Mouse (Mus musculus) forebrain, embryonic 15.5 days (tissue): ENCODE data around the gene Gfra1. TPM values are rescaled to one million over a fixed set of nuclear protein-coding genes. Genes with fewer than 3 reads are reported as not detected.
A peak's percentile ranks its signal among the peaks of the same experiment; 100 is the strongest.

Source experiments
- ATAC-seq: fragments of 200-750 bp; cut with Nextera tagmentation; replicated peaks from 2 replicates; pipeline ENCODE4 v1.8.0; 2017; ENCODE audit warnings: mild to moderate bottlenecking, moderate TSS enrichment, moderate library complexity
- H3K27ac ChIP-seq: fragments of 300-500 bp; sonication (generic); replicated peaks from 2 replicates; pipeline ENCODE4 v1.5.1; 2015; ENCODE audit warnings: mild to moderate bottlenecking, inconsistent platforms
- H3K27me3 ChIP-seq: fragments of 300-500 bp; sonication (generic); 2 replicates; pipeline ENCODE4 v1.6.1; 2015; ENCODE audit warnings: inconsistent platforms
- H3K36me3 ChIP-seq: fragments of 300-500 bp; sonication (generic); 2 replicates; pipeline ENCODE4 v1.6.1; 2015; ENCODE audit warnings: mild to moderate bottlenecking, inconsistent platforms
- H3K4me1 ChIP-seq: fragments of 300-500 bp; sonication (generic); 2 replicates; pipeline ENCODE4 v1.6.1; 2015; ENCODE audit warnings: inconsistent platforms
- H3K4me2 ChIP-seq: fragments of 300-500 bp; sonication (generic); replicated peaks from 2 replicates; pipeline ENCODE4 v1.6.1; 2015; ENCODE audit warnings: mild to moderate bottlenecking, inconsistent platforms
- H3K4me3 ChIP-seq: fragments of 300-500 bp; sonication (generic); 2 replicates; pipeline ENCODE4 v1.5.1; 2015; ENCODE audit warnings: mild to moderate bottlenecking, inconsistent platforms
- H3K9ac ChIP-seq: fragments of 300-500 bp; sonication (generic); replicated peaks from 2 replicates; pipeline ENCODE4 v1.6.1; 2015; ENCODE audit warnings: mild to moderate bottlenecking, inconsistent platforms
- H3K9me3 ChIP-seq: fragments of 300-500 bp; sonication (generic); 2 replicates; pipeline ENCODE4 v1.6.1; 2016; ENCODE audit warnings: inconsistent platforms
- WGBS: fragments of 180-500 bp; shearing (Covaris S2); methylation state at CpG from one replicate; pipeline ENCODE4 v1.1.7; 2015; ENCODE audit warnings: mixed read lengths; 5-methylcytosine and 5-hydroxymethylcytosine counted together
- polyA plus RNA-seq: library from polyadenylated mRNA; unstranded; fragments of >200 nt; fragmentation: Nextera tagmentation; extraction: Ambion mirVana; gene quantifications from 2 replicates; pipeline ENCODE4 v1.2.1, GENCODE M21; 2015

Gene Gfra1
- polyA plus RNA-seq, 1 experiment from 2014 or later, result 12.1 TPM

DNA sequence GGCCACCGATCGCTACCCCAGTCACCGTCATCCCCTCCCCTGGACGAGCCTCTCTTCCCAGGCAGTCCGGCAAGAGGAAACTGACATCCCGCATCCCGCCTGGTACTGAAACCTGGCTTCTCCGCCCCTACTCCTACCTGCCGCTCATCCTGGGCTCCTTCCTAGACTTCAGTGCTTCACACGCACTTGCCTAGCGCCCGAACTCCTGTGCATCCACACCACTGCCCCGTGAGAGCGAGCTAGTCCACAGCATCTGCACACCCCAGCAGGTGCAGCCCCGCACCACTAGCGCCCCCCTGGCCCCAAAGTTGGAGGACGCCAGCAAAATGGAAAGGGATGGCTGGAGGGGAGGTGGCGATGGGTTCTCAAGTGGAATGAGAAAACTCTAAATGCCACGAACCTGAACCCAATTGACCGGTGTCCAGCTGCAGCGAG is 631 bp downstream of the Gfra1 start:
- Histone ChIP-seq H3K36me3 (no peaks in the 10 kb centered on the region), H3K9ac (peak overlapping the region; percentile 48), H3K27me3 (peaks cover 27% of the 10 kb centered on the region), H3K27ac (peak overlapping the region; percentile 42), H3K4me1 (peaks cover 48% of the 10 kb centered on the region), H3K4me3 (peak overlapping the region; percentile 50), H3K9me3 (no peaks in the 10 kb centered on the region), H3K4me2 (peak overlapping the region; percentile 94)
- ATAC-seq, result peak; percentile 39; the same call in 1 of the 2 replicates
- under 1% methylated on average over 21 of the region's 21 CpGs for WGBS

DNA sequence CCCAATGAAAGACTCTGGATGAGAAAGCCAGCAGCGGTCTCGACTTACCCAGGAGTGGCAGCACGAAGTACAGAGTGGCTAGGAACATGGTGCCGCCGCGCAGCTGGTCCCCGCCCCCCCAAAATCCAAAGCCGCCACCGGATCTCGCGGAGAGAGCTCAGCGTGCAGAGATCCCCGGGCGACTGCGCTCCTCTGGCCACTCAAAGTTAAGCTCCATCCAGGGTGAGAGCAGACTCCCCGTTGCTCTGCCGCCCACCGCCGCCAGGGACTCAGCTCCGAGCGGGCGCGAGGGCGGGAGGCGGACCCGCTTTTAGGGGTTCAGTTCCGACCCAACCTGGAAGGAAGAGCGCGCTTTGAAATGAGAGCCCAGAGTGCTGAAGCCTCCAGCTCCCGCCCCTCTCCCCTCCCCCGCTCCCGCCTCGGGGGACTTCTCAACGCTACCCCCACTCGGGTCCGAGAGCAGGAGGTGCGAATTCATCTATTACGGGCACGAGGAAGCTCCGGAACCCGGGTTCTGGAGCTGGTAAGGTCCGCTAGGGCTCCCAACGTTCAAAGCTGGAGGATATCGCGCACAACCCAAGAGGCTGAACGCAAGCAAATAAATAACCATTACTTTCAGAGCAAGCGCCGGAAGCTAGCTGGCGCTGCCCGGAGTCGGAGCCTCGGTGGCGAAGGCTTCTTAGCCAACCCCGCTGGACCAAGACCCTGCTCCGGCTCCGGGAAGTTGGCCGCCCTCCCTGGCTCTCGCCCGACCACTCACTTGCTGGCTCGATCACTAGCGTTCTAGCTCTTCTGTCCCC is 1.2 kb downstream of the Gfra1 start:
- H3K9me3 ChIP-seq, result no peaks in the 10 kb centered on the region
- peaks cover 27% of the 10 kb centered on the region for H3K27me3 ChIP-seq
- no peaks in the 10 kb centered on the region for H3K36me3 ChIP-seq
- H3K4me1 ChIP-seq, result peaks cover 48% of the 10 kb centered on the region
- H3K27ac ChIP-seq, result peak overlapping the region; percentile 42
- peak overlapping the region; percentile 48 for H3K9ac ChIP-seq
- peak overlapping the region; percentile 94 for H3K4me2 ChIP-seq
- H3K4me3 ChIP-seq, result peak overlapping the region; percentile 50
- peak; percentile 20 for ATAC-seq
- under 1% methylated on average over 59 of the region's 61 CpGs for WGBS

DNA sequence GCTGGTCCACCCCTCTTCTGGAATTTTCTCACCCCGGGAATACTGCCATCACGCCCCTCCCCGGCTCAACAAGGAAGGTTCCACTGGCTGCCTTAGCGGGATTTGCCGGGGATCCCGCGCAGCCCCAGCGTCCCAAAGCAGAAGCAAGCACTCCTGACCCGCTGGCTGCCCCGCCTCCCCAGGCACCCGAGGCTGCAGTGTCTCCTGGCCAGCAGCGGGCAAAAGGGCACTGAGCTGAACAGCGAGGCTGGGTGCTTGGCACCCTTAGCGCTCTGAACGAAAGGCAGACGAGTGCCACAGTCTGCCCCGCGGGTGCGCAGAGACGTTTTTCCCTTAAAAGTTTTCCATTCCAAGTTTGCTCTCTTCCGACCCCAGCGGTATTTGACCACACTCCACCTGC is 2.1 kb downstream of the Gfra1 start:
- no peak for ATAC-seq
- H3K4me2 ChIP-seq, result peak overlapping the region; percentile 94
- H3K27me3 ChIP-seq, result peaks cover 27% of the 10 kb centered on the region
- no peaks in the 10 kb centered on the region for H3K9me3 ChIP-seq
- 0 out of 2 replicates have a peak overlapping the region, but pooled peaks have one; percentile 31 for H3K9ac ChIP-seq
- peak overlapping the region; percentile 50 for H3K4me3 ChIP-seq
- no peak overlapping the region for H3K27ac ChIP-seq
- 0% methylated on average over 22 of the region's 22 CpGs for WGBS
- peaks cover 48% of the 10 kb centered on the region for H3K4me1 ChIP-seq
- no peaks in the 10 kb centered on the region for H3K36me3 ChIP-seq

DNA sequence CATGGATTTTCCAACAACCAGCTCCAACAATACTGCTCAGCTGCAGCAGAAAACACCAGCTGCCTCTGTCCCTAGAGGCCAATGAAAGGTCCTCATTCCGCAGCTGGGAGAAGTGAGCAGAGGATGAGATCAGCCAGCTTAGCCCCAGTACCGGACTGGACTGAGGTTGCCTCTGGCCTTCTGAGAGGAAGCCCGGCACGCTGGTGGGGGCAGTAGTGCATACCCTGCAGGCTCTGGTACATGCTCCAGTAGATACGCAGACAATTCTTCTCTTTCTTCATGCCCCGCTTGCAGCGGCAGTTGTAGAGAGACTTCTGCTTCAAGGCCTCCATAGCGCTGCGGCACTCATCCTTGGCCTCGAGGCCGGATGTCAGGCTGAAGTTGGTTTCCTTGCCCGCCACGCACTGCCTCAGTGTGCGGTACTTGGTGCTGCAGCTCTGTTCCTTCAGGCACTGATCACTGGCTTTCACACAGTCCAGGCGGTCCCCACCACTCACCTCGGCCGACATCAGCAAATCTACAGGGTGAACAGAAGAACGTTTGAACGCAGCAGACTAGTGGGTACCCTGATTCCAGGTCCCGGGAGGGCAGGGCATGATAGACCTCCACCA is 2.7 kb downstream of the Gfra1 start:
- Histone ChIP-seq H3K4me2 (peak overlapping the region; percentile 94), H3K4me1 (peaks cover 48% of the 10 kb centered on the region), H3K27ac (no peak overlapping the region), H3K9me3 (no peaks in the 10 kb centered on the region), H3K4me3 (peak overlapping the region; percentile 50), H3K9ac (0 out of 2 replicates have a peak overlapping the region, but pooled peaks have one; percentile 8), H3K36me3 (no peaks in the 10 kb centered on the region), H3K27me3 (peaks cover 27% of the 10 kb centered on the region)
- ATAC-seq, result no peak
- WGBS, result 8% methylated on average over 20 of the region's 20 CpGs

DNA sequence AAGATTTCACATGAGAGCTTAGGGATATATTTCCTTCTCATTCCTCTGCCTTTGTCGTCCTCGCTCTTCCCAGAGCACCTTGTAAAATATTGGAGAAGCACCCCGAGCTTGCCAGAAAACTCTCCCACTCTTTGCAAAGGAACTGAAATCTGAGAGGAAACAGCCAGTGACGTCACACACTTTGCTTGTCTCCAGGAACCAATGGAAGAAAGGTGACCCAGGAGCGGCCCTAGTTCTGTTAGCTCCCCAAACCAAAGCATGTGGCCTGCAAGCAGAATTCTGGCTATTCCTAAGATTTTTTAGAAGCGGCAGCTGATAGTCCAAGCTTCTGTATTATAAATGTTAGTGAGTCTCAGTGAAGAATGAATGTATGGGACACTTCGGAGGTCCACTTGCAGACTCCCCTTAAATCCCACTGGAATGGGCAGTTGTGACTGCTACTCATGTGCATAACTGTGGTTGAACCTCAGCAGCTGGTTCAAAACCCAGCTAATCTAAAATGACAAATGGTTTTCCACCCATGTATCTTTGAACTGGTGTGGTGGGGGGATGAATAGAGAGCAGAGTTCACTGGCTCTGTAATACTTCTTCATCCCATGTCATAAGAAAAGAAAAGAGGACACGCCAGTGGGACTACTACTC is 3.4 kb downstream of the Gfra1 start:
- H3K9ac ChIP-seq, result no peak overlapping the region
- no peak for ATAC-seq

DNA sequence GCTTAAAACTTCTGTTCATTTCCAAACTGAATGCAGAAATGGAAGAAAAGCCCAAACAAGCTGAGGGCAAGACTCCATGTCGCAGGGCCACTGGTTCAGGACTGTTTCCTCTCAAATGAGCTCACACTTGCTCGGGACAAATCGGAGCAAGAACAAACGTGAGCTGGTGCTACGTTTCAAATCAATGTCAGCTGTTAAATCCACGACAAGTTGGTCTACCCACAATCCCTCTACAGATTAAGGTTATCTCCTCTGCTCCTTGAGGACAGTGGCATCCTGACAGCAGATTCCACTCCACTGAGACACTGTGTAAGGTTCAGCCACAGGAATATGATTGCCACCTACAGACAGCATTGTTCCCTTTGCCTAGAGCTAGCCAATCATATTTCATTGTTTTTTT is 4.4 kb downstream of the Gfra1 start:
- Histone ChIP-seq H3K4me3 (no peak overlapping the region), H3K9ac (no peak overlapping the region), H3K36me3 (no peaks in the 10 kb centered on the region), H3K4me2 (no peak overlapping the region), H3K27me3 (peaks cover 22% of the 10 kb centered on the region), H3K4me1 (peaks cover 40% of the 10 kb centered on the region), H3K27ac (no peak overlapping the region), H3K9me3 (no peaks in the 10 kb centered on the region)
- no peak for ATAC-seq
- 53% methylated on average over 6 of the region's 6 CpGs for WGBS

More for the DNA sequence above, 3.4 kb downstream of the Gfra1 start:
- Histone ChIP-seq H3K27me3 (peaks cover 27% of the 10 kb centered on the region), H3K4me2 (no peak overlapping the region), H3K4me3 (no peak overlapping the region), H3K4me1 (peaks cover 48% of the 10 kb centered on the region), H3K9me3 (no peaks in the 10 kb centered on the region), H3K36me3 (no peaks in the 10 kb centered on the region), H3K27ac (no peak overlapping the region)
- WGBS, result 59% methylated on average over 8 of the region's 8 CpGs

DNA sequence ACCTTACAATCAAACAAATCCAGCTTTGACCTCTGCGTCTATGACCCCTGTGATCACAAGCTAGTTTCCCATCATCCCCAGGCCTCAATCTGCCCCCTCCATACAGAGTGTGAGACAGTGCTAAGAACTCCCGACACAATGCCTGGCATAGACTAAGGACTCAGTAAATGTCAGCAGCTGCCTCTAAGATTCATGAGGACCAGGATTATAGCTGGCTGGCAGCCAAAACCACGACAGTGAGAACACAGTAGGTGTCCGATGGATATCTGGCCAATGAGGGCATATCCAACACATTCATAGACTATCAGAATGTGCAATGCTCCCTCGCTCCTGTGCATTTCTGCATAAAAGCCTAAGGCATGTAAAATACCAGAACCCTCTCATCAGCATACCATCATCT is 5.0 kb downstream of the Gfra1 start:
- H3K27ac ChIP-seq, result no peak overlapping the region
- no peaks in the 10 kb centered on the region for H3K36me3 ChIP-seq
- peaks cover 22% of the 10 kb centered on the region for H3K27me3 ChIP-seq
- no peaks in the 10 kb centered on the region for H3K9me3 ChIP-seq
- 22% methylated on average over 5 of the region's 5 CpGs for WGBS
- no peak overlapping the region for H3K4me2 ChIP-seq
- ATAC-seq, result no peak
- no peak overlapping the region for H3K4me3 ChIP-seq
- peaks cover 34% of the 10 kb centered on the region for H3K4me1 ChIP-seq
- H3K9ac ChIP-seq, result no peak overlapping the region

DNA sequence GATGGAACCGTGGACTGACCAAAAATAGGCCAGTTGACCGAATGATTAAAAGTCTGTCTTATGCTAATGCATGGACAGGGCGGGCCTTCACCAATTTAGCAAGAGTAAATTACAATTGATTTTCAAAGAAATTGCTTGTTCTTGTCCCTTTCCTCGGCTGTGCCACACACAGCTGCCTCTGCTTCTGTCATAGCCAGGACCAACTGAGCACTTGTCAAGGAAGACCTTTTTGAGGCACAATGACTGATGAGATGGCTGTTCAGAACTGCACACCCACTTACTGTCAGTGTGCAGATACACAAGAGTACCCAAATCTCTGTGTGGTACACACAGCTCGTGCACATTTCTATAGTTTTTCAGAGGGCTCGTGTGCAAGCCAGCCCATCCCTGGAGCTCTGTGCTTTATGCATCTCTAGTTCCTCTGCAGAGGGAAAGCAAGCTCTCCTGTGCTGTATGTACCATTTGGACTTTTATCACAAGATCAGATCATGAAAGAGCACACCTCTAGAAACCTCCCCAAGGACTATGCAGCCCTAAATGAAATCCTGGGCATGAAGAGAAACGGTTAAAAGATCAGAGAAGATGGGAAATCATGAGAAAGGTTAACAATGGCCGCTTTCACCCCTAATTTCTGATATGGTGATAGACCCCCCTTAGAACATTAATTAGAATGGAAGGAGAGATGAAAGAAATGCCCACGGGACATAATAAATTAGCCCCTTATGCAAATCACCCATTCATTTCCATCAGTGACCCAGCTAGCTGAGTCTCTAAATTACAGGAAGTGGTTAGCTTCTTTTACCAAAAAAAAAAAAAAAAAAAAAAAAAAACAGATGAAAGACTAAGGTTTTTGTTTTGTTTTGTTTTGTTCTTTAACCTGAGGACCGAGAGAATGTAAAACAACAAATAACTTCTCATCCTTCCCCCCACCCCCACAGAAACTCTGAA is 12.7 kb downstream of the Gfra1 start:
- H3K9ac ChIP-seq, result no peak overlapping the region
- no peaks in the 10 kb centered on the region for H3K36me3 ChIP-seq
- H3K27ac ChIP-seq, result peak overlapping the region; percentile 17; the same call in 1 of the 2 replicates
- H3K4me2 ChIP-seq, result no peak overlapping the region
- H3K4me1 ChIP-seq, result peaks cover 9% of the 10 kb centered on the region
- no peaks in the 10 kb centered on the region for H3K27me3 ChIP-seq
- WGBS, result 23% methylated on average over 10 of the region's 10 CpGs
- H3K9me3 ChIP-seq, result no peaks in the 10 kb centered on the region
- ATAC-seq, result no peak
- H3K4me3 ChIP-seq, result no peak overlapping the region

DNA sequence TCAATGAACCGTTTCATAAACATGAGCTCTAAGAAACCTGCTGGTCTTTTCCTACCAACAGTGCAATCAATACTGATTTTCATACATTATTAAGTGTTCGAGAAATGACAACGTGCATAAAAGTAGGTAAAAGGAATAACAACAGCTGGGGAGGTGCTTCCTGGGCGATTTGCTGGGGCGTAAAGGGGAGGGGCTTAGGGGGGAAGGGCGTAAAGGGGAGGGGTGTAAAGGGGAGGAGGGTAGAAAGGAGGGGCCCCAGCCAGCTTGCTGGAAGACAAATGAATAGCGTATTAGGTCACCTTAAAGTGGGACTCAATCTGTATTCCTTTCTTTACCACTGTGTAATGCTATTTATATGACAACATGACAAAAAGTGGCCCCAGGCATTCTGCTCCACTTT is 13.9 kb downstream of the Gfra1 start:
- Histone ChIP-seq H3K9ac (no peak overlapping the region), H3K4me2 (no peak overlapping the region), H3K27me3 (no peaks in the 10 kb centered on the region), H3K9me3 (no peaks in the 10 kb centered on the region), H3K27ac (no peak overlapping the region), H3K36me3 (no peaks in the 10 kb centered on the region), H3K4me3 (no peak overlapping the region), H3K4me1 (peaks cover 17% of the 10 kb centered on the region)
- WGBS, result 66% methylated on average over 7 of the region's 7 CpGs
- no peak for ATAC-seq

DNA sequence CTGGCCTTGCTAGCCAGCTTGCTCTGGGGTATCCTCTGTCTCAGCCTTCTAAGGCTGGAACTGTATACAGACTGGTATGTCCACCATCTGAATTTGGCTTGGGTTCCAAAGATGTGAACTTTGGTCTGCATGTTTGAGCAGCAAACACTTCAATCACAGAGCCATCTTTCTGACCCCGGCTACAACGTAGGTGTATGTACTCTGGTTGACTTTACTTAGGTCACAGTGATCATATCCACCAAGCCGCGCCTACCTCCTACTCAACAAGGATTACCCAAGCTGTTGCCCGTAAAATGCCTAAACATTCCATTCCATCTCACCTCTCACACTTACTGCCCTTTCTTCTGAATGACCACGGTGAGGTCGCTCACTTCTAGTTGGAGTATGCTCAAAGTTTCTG is 14.5 kb downstream of the Gfra1 start:
- no peak overlapping the region for H3K9ac ChIP-seq
- H3K36me3 ChIP-seq, result no peaks in the 10 kb centered on the region
- H3K4me3 ChIP-seq, result no peak overlapping the region
- H3K27ac ChIP-seq, result no peak overlapping the region
- peaks cover 17% of the 10 kb centered on the region for H3K4me1 ChIP-seq
- 93% methylated on average over 7 of the region's 7 CpGs for WGBS
- no peak for ATAC-seq
- H3K9me3 ChIP-seq, result no peaks in the 10 kb centered on the region
- H3K27me3 ChIP-seq, result no peaks in the 10 kb centered on the region
- H3K4me2 ChIP-seq, result no peak overlapping the region

DNA sequence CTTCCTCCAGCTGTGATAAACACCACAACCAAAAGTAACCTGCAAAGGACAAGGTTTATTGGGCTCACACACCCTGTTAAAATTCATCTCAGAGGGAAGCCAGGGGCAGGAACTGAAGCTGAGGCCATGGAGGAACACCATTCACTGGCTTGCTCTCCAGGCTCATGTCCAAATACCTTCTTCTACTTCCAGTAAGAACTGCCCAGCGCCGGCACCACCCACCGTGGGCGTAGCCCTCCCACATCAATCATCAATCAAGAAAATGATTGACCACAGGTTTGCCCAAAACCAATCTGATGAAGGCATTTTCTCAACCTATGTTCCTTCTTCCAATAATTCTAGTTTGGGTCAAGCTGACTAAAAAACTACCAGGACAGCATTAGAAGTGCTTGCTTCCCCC is 16.9 kb downstream of the Gfra1 start:
- no peaks in the 10 kb centered on the region for H3K27me3 ChIP-seq
- H3K4me1 ChIP-seq, result peaks cover 17% of the 10 kb centered on the region
- H3K27ac ChIP-seq, result no peak overlapping the region
- H3K9ac ChIP-seq, result no peak overlapping the region
- H3K4me3 ChIP-seq, result no peak overlapping the region
- no peaks in the 10 kb centered on the region for H3K36me3 ChIP-seq
- WGBS, result 93% methylated on average over 4 of the region's 4 CpGs
- no peak overlapping the region for H3K4me2 ChIP-seq
- no peak for ATAC-seq
- no peaks in the 10 kb centered on the region for H3K9me3 ChIP-seq
